Mouse (Mus musculus): ENCODE data around the gene Ccdc3.

Gene Ccdc3

GRCm38 (mm10) chr2:5161002-5161745, 23.6 kb downstream of the Ccdc3 start:
- DNase-seq (ENCODE audit: extremely low spot score): no peak

- no peak for DNase-seq (ENCODE audit: extremely low spot score)
Measured at GRCm38 (mm10) chr2:5161908-5162674, 24.5 kb downstream of the Ccdc3 start.

DNA sequence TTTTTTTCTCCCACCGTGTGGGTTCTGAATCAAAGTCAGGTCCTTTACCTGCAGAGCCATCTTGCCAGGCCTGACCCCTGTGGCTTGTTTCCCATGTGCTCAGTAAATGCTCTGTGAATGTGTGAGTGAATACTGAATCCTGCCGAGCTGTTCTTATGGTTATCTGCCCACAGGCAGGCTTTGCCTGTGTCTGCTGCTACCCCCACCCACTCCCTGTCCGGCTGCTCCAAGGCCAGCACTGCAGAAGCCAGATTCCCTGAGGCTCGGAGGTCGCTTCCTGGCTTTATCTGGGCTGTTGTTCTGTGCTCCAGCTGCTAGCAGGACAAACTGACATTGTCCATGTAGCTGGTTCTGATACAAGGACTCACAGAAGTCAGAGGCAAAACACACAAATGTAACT, 25.2 kb downstream of the Ccdc3 start:
- no peak for DNase-seq (ENCODE audit: extremely low spot score)

- no peak for DNase-seq (ENCODE audit: extremely low spot score)
Measured at GRCm38 (mm10) chr2:5165941-5166361, 28.4 kb downstream of the Ccdc3 start.

DNA sequence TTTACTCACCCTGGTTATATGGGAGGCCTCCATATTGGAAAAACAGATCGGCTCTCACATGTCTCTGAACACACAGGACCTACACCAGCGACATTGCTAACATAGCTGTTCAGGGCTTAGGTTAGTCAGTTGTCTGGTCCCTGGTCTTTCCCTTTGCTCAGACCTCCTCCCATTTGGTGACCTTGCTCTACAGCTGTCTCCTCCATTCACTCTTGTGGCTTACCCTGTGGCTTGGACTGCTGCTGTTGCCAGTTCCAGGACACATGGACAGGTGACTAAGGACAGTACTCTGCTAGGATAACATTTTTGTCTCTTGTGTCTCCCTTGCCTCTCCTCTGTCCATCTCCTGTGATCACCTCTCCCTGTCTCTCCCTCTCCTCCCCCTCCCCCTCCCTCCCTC, 29.2 kb downstream of the Ccdc3 start:
- DNase-seq (ENCODE audit: extremely low spot score): no peak

DNA sequence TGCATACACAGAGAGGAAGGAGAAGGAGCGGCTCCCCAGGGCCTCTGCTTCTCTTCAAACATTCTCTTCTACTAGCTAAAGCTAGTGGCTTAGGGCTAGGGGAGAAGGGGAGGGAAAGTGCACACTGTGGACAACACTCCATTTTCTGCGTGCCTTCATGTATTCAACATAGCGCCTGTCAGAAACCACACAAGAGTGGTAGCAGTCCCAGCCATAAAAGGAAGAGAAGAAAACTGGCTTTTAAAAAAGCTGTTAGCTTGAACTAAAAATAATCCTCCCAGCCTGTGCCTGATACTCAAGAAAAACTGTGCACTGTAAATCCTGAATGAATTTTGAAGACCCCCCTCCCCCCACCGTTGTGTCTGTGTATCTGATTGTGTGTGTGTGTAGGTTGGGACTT, 33.2 kb downstream of the Ccdc3 start:
- DNase-seq (ENCODE audit: extremely low spot score): no peak

- DNase-seq (ENCODE audit: extremely low spot score): no peak
Measured at GRCm38 (mm10) chr2:5171301-5172000, 33.9 kb downstream of the Ccdc3 start.

GRCm38 (mm10) chr2:5172773-5173172, 35.2 kb downstream of the Ccdc3 start:
- no peak for DNase-seq (ENCODE audit: extremely low spot score)

- DNase-seq (ENCODE audit: extremely low spot score): no peak
Measured at GRCm38 (mm10) chr2:5174716-5175115, 37.1 kb downstream of the Ccdc3 start.

DNA sequence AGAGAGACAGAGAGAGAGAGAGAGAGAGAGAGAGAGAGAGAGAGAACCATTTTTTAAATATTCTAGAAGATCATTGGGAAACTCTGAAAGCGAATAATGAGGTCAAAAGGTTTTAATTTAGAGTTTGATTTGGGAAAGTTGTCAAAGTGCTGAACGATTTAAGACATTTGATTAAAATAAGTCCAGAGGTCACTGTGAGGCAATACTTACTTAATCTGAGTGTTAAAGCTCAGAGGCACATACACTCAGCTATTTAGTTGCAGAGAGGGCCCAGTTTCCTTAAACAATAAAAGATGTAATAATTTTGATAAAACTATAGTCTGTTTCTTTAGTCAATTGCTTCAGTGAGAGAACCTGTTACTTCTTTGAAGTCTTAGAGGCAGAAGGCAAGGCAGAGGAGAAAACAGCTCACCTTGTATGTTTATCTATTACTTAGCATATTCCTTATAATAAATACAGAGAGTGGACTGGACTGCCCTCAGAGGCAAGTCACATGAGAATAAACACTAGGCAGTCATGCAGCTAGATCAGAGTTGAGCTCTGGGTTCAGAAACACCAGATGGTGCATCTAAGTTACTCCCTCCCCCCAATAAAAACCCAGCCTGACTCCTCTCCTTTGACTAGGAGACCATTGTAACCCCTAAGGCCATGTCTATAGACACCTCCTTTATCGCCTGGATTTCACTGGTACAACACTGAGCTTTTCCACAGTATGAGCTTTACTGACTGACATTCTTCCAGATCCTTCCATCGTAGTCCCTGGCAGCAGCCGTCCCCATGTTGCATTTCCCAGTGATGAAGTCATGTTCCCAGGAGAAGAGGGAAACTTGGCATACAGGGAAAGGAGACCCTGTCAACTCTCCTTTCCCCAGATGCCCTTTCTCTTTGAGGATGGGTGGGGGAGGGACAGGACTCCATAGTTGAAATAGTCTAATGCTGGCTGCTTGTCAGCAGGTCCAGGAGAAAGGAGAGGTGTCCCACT, 44.2 kb downstream of the Ccdc3 start:
- no peak for DNase-seq (ENCODE audit: extremely low spot score)

GRCm38 (mm10) chr2:5184166-5184565, 46.6 kb downstream of the Ccdc3 start:
- DNase-seq (ENCODE audit: extremely low spot score): no peak

GRCm38 (mm10) chr2:5185631-5186030, 48.1 kb downstream of the Ccdc3 start:
- no peak for DNase-seq (ENCODE audit: extremely low spot score)

GRCm38 (mm10) chr2:5192156-5192555, 54.6 kb downstream of the Ccdc3 start:
- no peak for DNase-seq (ENCODE audit: extremely low spot score)

DNA sequence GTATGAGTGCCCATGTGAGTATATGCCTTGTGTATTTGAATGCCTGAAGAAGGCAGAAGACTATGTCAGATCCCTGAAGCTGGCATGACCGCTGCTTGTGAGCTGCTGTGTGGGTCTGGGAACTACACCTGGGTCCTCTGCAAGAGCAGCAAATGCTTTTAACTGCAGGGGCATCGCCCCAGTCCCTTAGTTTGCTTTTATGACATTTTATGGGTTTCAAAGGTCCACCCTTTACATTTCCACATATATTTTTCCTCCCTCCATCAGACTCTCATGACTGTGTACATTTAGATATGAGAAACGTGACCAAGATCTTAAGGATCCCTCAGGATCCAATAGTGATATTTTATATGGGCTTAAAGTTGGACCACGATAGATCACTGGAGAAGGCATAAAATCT, 55.5 kb downstream of the Ccdc3 start:
- DNase-seq (ENCODE audit: extremely low spot score): no peak

- DNase-seq (ENCODE audit: extremely low spot score): no peak
Measured at GRCm38 (mm10) chr2:5194701-5195215, 57.2 kb downstream of the Ccdc3 start.

GRCm38 (mm10) chr2:5197486-5197885, 59.9 kb downstream of the Ccdc3 start:
- DNase-seq (ENCODE audit: extremely low spot score): no peak

DNA sequence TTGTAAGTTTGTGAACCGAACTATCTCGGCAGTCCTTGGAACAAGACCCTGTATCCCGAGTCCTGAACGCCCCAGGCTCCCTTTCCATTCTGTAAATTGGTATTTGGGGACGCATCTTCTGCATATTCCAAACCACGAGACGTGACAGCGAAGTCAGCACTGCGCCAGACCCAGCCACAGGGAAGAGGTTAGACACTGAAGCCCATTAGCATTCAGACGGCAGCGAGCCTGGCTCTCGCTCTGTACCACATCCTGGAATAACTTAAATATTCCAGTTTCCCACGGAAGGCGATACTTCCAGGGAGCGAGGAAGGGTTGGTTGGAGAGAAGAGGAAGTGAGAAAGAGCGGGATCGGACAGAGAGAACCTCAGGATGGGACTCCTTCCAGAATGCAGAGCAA, 61.7 kb downstream of the Ccdc3 start:
- DNase-seq (ENCODE audit: extremely low spot score): no peak

GRCm38 (mm10) chr2:5200817-5201364, 63.3 kb downstream of the Ccdc3 start:
- no peak for DNase-seq (ENCODE audit: extremely low spot score)

GRCm38 (mm10) chr2:5203146-5203545, 65.6 kb downstream of the Ccdc3 start:
- no peak for DNase-seq (ENCODE audit: extremely low spot score)

DNA sequence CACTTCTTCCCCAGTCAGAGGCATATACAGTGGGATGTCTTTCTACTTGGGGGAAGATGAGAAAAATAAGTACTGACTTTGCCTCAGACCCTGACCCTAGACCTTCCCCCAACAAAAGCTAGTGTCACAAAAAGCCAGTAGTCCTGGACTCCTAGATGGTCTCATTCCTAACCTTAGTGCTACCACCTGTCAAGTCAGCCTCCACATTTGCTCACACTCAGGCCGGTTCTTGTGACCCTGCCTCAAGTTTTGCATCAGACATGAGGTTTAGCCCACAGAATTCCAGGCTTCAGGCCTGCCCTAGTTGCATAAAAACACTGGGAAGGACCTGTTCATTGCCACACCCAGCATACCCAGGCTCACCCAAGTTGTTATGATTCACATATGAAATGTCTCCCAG, 67.4 kb downstream of the Ccdc3 start:
- no peak for DNase-seq (ENCODE audit: extremely low spot score)

- no peak for DNase-seq (ENCODE audit: extremely low spot score)
Measured at GRCm38 (mm10) chr2:5206651-5207050, 69.1 kb downstream of the Ccdc3 start.

Data from embryo, embryonic 9.5 days (tissue).